Mouse (Mus musculus) hematopoietic stem cell, adult 5-6 weeks (primary cell): ENCODE results near the gene Gm29427. TPM values are rescaled to one million over a fixed set of nuclear protein-coding genes. Genes with fewer than 3 reads are reported as not detected.
"Not testable (repeated sequence)": the region's sequence is repeated elsewhere in the genome, so short reads cannot be mapped to it uniquely, and the experiment has no call there.

Experiments
- ATAC-seq, 2 experiments: fragments of 125-278 bp in 1 of 2; replicated peaks in 1 of 2; 2 replicates each; pipeline ENCODE4 v1.8.0; 2016 to 2017; ENCODE audit warnings: inconsistent platforms in 2 of 2, mild to moderate bottlenecking in 2 of 2, moderate number of reproducible peaks in 2 of 2, low read depth in 1 of 2, moderate TSS enrichment in 1 of 2; ENCODE audit not compliant: low FRiP score in 2 of 2, poor library complexity in 2 of 2, severe bottlenecking in 2 of 2, insufficient read depth in 1 of 2, low TSS enrichment in 1 of 2
- total RNA-seq: library from RNA; stranded (forward); fragments of 172-1452, 232-1000 nt; gene quantifications from 2 replicates; pipeline ENCODE4 v1.2.3, GENCODE M21; 2017

The Gm29427 gene
- total RNA-seq, 1 experiment from 2014 or later, result not detected

DNA sequence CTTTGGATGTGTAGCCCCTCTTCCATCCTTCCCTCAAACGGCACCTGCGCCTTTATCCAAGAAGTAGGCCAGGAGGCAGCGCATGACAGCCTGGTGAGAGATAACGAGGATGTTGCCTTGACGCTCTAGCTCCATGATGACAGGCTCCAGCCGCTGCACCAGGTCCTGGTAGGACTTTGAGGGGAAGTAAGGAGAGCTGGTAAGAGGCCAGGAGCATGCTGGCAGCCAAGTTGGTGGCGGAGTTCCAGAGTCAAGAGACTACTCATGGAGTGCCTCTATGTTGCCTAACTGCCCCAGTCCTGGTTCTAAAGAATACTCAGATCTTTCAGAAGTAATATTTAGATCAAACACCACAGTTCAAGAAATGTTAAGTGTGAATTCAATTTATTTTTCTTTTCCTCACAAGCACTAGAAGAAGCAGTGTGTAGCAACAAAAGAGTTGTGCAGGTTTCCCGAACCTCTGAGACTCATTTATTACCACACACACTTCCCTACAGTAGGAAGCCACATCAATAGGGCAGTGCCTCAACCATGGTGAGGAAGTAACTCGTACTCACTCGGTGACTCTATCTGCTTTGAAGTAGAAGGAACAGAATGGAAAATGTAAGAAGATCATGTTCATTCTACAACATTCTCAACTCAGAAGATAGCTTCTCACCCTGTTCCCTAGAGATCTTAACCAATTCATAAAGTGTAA, 15.5 kb downstream of the Gm29427 start:
- peak in 1 of 2 experiments; percentile 21; a peak in 2 of 4 replicates for ATAC-seq

- no peak for ATAC-seq
Measured at GRCm38 (mm10) chr1:130698601-130699000, 17.0 kb downstream of the Gm29427 start.

GRCm38 (mm10) chr1:130683905-130684304, 31.7 kb downstream of the Gm29427 start:
- ATAC-seq, result no peak

DNA sequence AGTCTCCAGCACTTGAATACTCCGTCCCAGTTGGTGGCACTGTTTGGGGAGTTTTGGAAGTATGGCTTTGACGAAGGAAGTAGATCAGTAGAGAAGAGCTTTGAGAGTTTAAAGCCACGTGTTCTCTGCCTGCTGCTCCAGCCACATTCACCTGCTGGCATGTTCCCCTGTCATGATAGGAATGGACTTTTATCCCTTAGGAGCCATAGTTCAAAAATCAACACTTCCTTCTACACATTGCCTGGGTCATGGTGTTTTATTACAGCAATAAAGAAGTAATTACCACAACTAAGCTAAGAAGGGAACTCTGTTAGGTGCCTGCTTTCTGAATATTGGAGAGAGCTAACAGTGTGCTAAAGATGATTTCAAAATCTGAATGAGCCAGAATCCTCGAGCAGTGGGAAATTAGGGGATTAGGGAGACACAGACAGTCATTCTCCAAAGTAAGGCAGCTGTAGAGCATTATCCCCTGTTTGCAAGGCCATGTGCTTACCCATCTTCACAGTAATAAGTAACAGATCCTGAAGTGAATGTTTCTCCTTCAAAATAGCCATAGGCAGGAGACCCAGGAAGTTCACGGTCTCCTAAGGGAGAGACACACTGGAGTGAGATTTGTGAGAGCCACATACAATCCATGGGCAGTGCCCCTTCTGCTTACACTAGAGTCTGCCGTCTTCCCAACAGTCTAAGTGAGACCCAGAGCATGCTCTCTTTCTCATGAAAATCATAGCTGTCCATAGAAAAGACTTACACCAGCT, 33.8 kb downstream of the Gm29427 start:
- no peak for ATAC-seq

GRCm38 (mm10) chr1:130681075-130681474, 34.5 kb downstream of the Gm29427 start:
- ATAC-seq, result no peak

DNA sequence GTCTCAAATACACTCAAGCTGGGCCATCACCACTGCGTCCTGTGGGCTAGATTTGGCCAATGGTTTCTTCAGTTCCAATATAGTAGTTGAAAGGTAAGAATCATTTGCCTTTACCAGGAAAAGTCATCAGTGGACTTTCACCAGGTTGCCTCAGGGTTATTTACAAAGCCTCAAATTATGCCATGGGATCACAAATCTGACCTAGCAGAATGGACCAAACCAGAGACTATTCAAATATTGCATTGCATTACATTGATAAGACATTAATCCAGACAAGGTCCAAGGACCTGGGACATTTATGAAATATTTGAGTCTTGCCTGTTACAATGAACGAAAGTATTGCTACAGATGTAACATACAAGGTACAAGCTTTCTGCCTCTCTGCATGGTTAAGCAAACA, 37.0 kb downstream of the Gm29427 start:
- no peak for ATAC-seq

DNA sequence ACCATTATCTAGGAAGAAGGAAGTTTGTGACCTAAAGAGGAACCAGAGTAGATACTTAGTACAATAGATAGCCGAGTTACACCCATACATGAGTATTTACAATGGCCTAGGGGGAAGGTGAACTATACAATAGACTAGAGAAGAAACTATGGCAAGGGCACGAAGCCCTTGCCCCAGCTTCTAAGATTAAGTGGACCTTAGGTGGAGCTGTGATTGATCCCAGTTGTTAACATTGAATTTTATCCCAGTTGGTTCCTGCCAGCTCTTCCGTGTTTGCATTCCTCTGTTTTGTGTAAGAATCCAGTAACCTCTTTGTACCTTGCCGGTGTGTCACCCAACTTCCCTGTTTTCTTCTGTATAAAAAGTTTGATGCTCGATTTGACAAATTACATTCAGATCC, 52.0 kb downstream of the Gm29427 start:
- not testable (repeated sequence) for ATAC-seq

- ATAC-seq, result no peak
Measured at GRCm38 (mm10) chr1:130661454-130661853, 54.1 kb downstream of the Gm29427 start, which contains the start of gene C4bp. TSS of gene C4bp (minus strand) at chr1:130661632.

GRCm38 (mm10) chr1:130659641-130660040, 56.0 kb downstream of the Gm29427 start:
- not testable (repeated sequence) for ATAC-seq

DNA sequence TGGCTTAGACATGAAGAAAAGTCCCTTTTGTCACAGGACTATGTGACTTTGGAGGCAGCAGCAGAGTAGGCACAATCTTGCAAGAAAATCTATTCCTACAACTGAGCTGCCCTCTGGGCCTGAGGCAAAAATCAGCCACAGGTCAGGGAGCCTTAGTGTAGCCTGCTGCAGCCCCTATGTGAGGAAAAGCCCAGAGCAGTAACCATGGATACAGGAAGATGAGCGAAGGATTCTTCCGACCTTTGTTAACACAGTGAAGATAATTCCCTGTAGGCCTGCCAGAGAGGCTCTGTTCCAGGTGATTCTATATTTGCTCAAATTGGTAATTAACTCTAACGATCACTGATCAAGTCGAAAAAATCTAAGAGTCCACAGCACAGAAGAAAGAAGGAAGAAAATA, 71.5 kb downstream of the Gm29427 start:
- ATAC-seq, result no peak

DNA sequence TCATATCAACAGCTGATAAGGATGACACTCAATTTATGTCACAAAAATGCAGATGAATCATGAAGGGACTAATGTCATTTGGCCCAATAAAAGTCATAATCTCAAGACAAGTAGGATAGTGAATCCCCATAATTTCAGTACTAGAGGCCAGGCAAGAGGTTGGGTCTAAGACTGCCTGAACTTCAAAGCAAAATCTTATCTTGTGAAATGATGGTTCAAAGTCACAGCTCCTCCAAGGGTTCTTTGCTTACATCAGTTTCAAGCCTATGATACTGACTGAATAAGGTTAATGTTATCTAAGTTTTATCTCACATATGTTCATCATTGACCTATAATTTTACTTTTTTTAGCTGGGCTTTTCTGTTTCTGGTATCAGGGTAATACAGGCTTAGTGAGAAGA, 74.6 kb downstream of the Gm29427 start:
- ATAC-seq, result no peak

- peak; percentile 88 to 95 for ATAC-seq
Measured at GRCm38 (mm10) chr1:130633761-130634410, 81.7 kb downstream of the Gm29427 start.

- no peak for ATAC-seq
Measured at GRCm38 (mm10) chr1:130633316-130633715, 82.3 kb downstream of the Gm29427 start.

GRCm38 (mm10) chr1:130629521-130629920, 86.1 kb downstream of the Gm29427 start, which contains the start of gene Zp3r:
TSS of gene Zp3r (minus strand) at chr1:130629621.
- ATAC-seq, result no peak

Other genes with a start within 250 kb of the Gm29427 start
- gene Zp3r, start 86.2 kb downstream of the Gm29427 start, total RNA-seq, result not detected in 2 replicates
- not detected in 2 replicates for gene C4bp, start 54.2 kb downstream of the Gm29427 start, total RNA-seq
- 8.8 and 10.3 TPM in 2 replicates for gene Yod1, start 1.5 kb upstream of the Gm29427 start, total RNA-seq
- gene Pfkfb2, start 13.5 kb upstream of the Gm29427 start, total RNA-seq, result 14.6 and 18.1 TPM in 2 replicates
- 0.30 TPM in 1 of 2 replicates, not detected in the other for gene AA986860, start 16.2 kb upstream of the Gm29427 start, total RNA-seq
- not detected in 2 replicates for gene Fcamr, start 85.1 kb upstream of the Gm29427 start, total RNA-seq
- not detected in 2 replicates for gene Pigr, start 110.9 kb upstream of the Gm29427 start, total RNA-seq
- gene Fcmr, start 149.9 kb upstream of the Gm29427 start, total RNA-seq, result not detected in 2 replicates
- not detected in 2 replicates for gene Il24, start 171.7 kb upstream of the Gm29427 start, total RNA-seq
- gene Il20, start 195.7 kb upstream of the Gm29427 start, total RNA-seq, result not detected in 2 replicates
- gene Il19, start 224.3 kb upstream of the Gm29427 start, total RNA-seq, result not detected in 2 replicates